Mouse (Mus musculus) skeletal muscle tissue, adult 2 months (tissue): Measurements from ENCODE around the gene Sult1c1.
"Not testable (repeated sequence)": the region's sequence is repeated elsewhere in the genome, so short reads cannot be mapped to it uniquely, and the experiment has no call there.

Source experiments
- DNase-seq: peaks from one replicate; pipeline ENCODE4 v3.0.0-alpha.2; 2012; ENCODE audit warnings: low read depth, low spot score

Gene Sult1c1

GRCm38 (mm10) chr17:53990574-53990973 lies at the start of gene Sult1c1:
TSS of gene Sult1c1 (minus strand) at chr17:53990674.
- DNase-seq: no peak

- DNase-seq: no peak
These were observed 23.7 kb upstream of the Sult1c1 start for GRCm38 (mm10) chr17:54014204-54014603.

GRCm38 (mm10) chr17:54011196-54011595 lies 20.7 kb upstream of the Sult1c1 start:
- no peak for DNase-seq

GRCm38 (mm10) chr17:54010536-54010935 lies 20.1 kb upstream of the Sult1c1 start:
- not testable (repeated sequence) for DNase-seq

GRCm38 (mm10) chr17:54003522-54003921 lies 13.0 kb upstream of the Sult1c1 start:
- DNase-seq: no peak

GRCm38 (mm10) chr17:53973606-53974005 lies 16.9 kb downstream of the Sult1c1 start:
- no peak for DNase-seq

GRCm38 (mm10) chr17:53941569-53942162 lies 48.8 kb downstream of the Sult1c1 start:
- DNase-seq: no peak

- no peak for DNase-seq
These were observed 49.7 kb downstream of the Sult1c1 start for GRCm38 (mm10) chr17:53940726-53941125.
